8 mouse cellular contexts compared by ENCODE assay signal in genomic region chr2:119619002-119619401, GRCm38 (mm10). TPM values are rescaled to one million over a fixed set of nuclear protein-coding genes. Genes with fewer than 3 reads are reported as not detected.
A peak's percentile ranks its signal among the peaks of the same experiment; 100 is the strongest.
DNase-seq lines count a peak whose midpoint lies in the region; ATAC-seq and TF ChIP-seq lines count a peak whose summit lies in the region.
"Not testable (repeated sequence)": the region's sequence is repeated elsewhere in the genome, so short reads cannot be mapped to it uniquely, and the experiment has no call there.

No protein-coding gene starts in this region.

- TF ChIP-seq CTCF in bone marrow, adult 2 months (IDR thresholded peaks at IDR 0.05; ENCODE audit: control insufficient read depth, insufficient read depth, low read length); left cerebral cortex, adult 2 months (IDR thresholded peaks at IDR 0.05): not testable (repeated sequence)

- H3K4me3 ChIP-seq in bone marrow, adult 2 months (replicated peaks; ENCODE audit: control insufficient read depth, low read depth, low read length), result peak overlapping the region; percentile 78
- peak overlapping the region; percentile 90 for H3K4me3 ChIP-seq in erythroblast, embryonic 14.5 days (replicated peaks)
- peak overlapping the region; percentile 91 for H3K4me3 ChIP-seq in heart, embryonic 11.5 days (ENCODE audit: low read depth, low read length)
- peak overlapping the region; percentile 55 for H3K4me3 ChIP-seq in hindbrain, embryonic 16.5 days (ENCODE audit: low read length)
- H3K4me3 ChIP-seq in left cerebral cortex, adult 2 months, result peak overlapping the region; percentile 76
- peak overlapping the region; percentile 86 for H3K4me3 ChIP-seq in liver, embryonic 16.5 days (ENCODE audit: low read depth, low read length)
- H3K4me3 ChIP-seq in midbrain, embryonic 14.5 days (replicated peaks; ENCODE audit: low read depth, low read length), result peak overlapping the region; percentile 64
- H3K4me3 ChIP-seq in stomach, embryonic 14.5 days (ENCODE audit: low read depth, low read length), result peak overlapping the region; percentile 82

- under 1% methylated on average over 6 of the region's 6 CpGs for WGBS in bone marrow, adult 2 months
- WGBS in heart, embryonic 11.5 days (ENCODE audit: insufficient replicate concordance), result 13% methylated on average over 6 of the region's 6 CpGs
- WGBS in hindbrain, embryonic 16.5 days, result 10% methylated on average over 6 of the region's 6 CpGs
- WGBS in liver, embryonic 16.5 days (ENCODE audit: insufficient replicate concordance), result 2% methylated on average over 6 of the region's 6 CpGs
- WGBS in midbrain, embryonic 14.5 days, result 7% methylated on average over 6 of the region's 6 CpGs
- 14% methylated on average over 6 of the region's 6 CpGs for WGBS in stomach, embryonic 14.5 days

- H3K4me2 ChIP-seq in heart, embryonic 11.5 days, result peak overlapping the region; percentile 72
- peak overlapping the region; percentile 97 for H3K4me2 ChIP-seq in hindbrain, embryonic 16.5 days (ENCODE audit: low read length)
- peak overlapping the region; percentile 74 for H3K4me2 ChIP-seq in liver, embryonic 16.5 days (ENCODE audit: low read depth, low read length)
- H3K4me2 ChIP-seq in midbrain, embryonic 14.5 days (ENCODE audit: low read length), result peak overlapping the region; percentile 95
- H3K4me2 ChIP-seq in stomach, embryonic 14.5 days (replicated peaks; ENCODE audit: low read depth, low read length), result peak overlapping the region; percentile 62

- peaks cover 66% of the 10 kb centered on the region for H3K36me3 ChIP-seq in erythroblast, embryonic 14.5 days (ENCODE audit: control insufficient read depth)
- not testable (repeated sequence) for H3K36me3 ChIP-seq in heart, embryonic 11.5 days (ENCODE audit: control insufficient read depth, insufficient read depth, low read length); hindbrain, embryonic 16.5 days (ENCODE audit: control insufficient read depth, insufficient read depth, low read length); midbrain, embryonic 14.5 days (ENCODE audit: control insufficient read depth, insufficient read depth, low read length); stomach, embryonic 14.5 days (ENCODE audit: control insufficient read depth, insufficient read depth, low read length)
- H3K36me3 ChIP-seq in liver, embryonic 16.5 days (ENCODE audit: control insufficient read depth, insufficient read depth), result peaks cover 20% of the 10 kb centered on the region

- intact Hi-C loops in left cerebral cortex, adult 2 months (cut with DNase I), result not testable (repeated sequence)

- H3K27ac ChIP-seq in bone marrow, adult 2 months (ENCODE audit: control insufficient read depth, insufficient read depth, low read depth, low read length, poor library complexity); hindbrain, embryonic 16.5 days (ENCODE audit: low read depth, low read length); left cerebral cortex, adult 2 months; midbrain, embryonic 14.5 days (replicated peaks; ENCODE audit: low read depth, low read length); stomach, embryonic 14.5 days (ENCODE audit: low read length): not testable (repeated sequence)
- H3K27ac ChIP-seq in heart, embryonic 11.5 days (ENCODE audit: low read depth, low read length), result peak overlapping the region; percentile 69
- peak overlapping the region; percentile 81 for H3K27ac ChIP-seq in liver, embryonic 16.5 days (ENCODE audit: low read length)

- TF ChIP-seq POLR2A in bone marrow, adult 2 months (IDR thresholded peaks at IDR 0.05; ENCODE audit: borderline replicate concordance, control insufficient read depth, low read depth, low read length), result not testable (repeated sequence)

- ATAC-seq in heart, embryonic 11.5 days (replicated peaks; ENCODE audit: insufficient number of reproducible peaks, low FRiP score, low TSS enrichment); hindbrain, embryonic 16.5 days; liver, embryonic 16.5 days (ENCODE audit: low read depth); midbrain, embryonic 14.5 days (ENCODE audit: low FRiP score, low TSS enrichment); stomach, embryonic 14.5 days (ENCODE audit: insufficient number of reproducible peaks, insufficient read depth, low FRiP score, low read depth): not testable (repeated sequence)

- not testable (repeated sequence) for H3K4me1 ChIP-seq in bone marrow, adult 2 months (ENCODE audit: control insufficient read depth, insufficient read depth, low read length); hindbrain, embryonic 16.5 days (ENCODE audit: control insufficient read depth, insufficient read depth, low read depth, low read length)
- H3K4me1 ChIP-seq in erythroblast, embryonic 14.5 days (ENCODE audit: control insufficient read depth), result peaks cover 44% of the 10 kb centered on the region
- peaks cover 15% of the 10 kb centered on the region for H3K4me1 ChIP-seq in heart, embryonic 11.5 days (ENCODE audit: control insufficient read depth, insufficient read depth, low read length)
- peaks cover 19% of the 10 kb centered on the region for H3K4me1 ChIP-seq in liver, embryonic 16.5 days (ENCODE audit: control insufficient read depth, low read depth, low read length)
- H3K4me1 ChIP-seq in midbrain, embryonic 14.5 days (ENCODE audit: control insufficient read depth, insufficient read depth, low read length), result peaks cover 10% of the 10 kb centered on the region; the same call in 1 of the 2 replicates
- H3K4me1 ChIP-seq in stomach, embryonic 14.5 days (ENCODE audit: control insufficient read depth, insufficient read depth, low read length), result peaks cover 20% of the 10 kb centered on the region; the same call in 1 of the 2 replicates

- peak overlapping the region; percentile 68 for H3K9ac ChIP-seq in heart, embryonic 11.5 days (ENCODE audit: low read depth, low read length)
- peak overlapping the region; percentile 7; the same call in 1 of the 2 replicates for H3K9ac ChIP-seq in hindbrain, embryonic 16.5 days (ENCODE audit: low read depth, low read length)
- H3K9ac ChIP-seq in liver, embryonic 16.5 days (ENCODE audit: low read depth, low read length), result peak overlapping the region; percentile 78
- H3K9ac ChIP-seq in midbrain, embryonic 14.5 days (replicated peaks; ENCODE audit: low read length), result not testable (repeated sequence)
- H3K9ac ChIP-seq in stomach, embryonic 14.5 days (replicated peaks; ENCODE audit: low read depth, low read length), result peak overlapping the region; percentile 25; the same call in 1 of the 2 replicates

- H3K27me3 ChIP-seq in erythroblast, embryonic 14.5 days (ENCODE audit: control insufficient read depth); heart, embryonic 11.5 days (ENCODE audit: control insufficient read depth, insufficient read depth, low read length); hindbrain, embryonic 16.5 days (replicated peaks; ENCODE audit: control insufficient read depth, insufficient read depth, low read length); liver, embryonic 16.5 days (ENCODE audit: control insufficient read depth, insufficient read depth, low read depth, low read length); midbrain, embryonic 14.5 days (ENCODE audit: control insufficient read depth, insufficient read depth, low read length); stomach, embryonic 14.5 days (ENCODE audit: control insufficient read depth, insufficient read depth, low read length): not testable (repeated sequence)

- not testable (repeated sequence) for H3K9me3 ChIP-seq in erythroblast, embryonic 14.5 days (ENCODE audit: control insufficient read depth, low read length); heart, embryonic 11.5 days (replicated peaks; ENCODE audit: control insufficient read depth, low read length); hindbrain, embryonic 16.5 days (ENCODE audit: control insufficient read depth, low read length); liver, embryonic 16.5 days (replicated peaks; ENCODE audit: control insufficient read depth, low read length); midbrain, embryonic 14.5 days (ENCODE audit: control insufficient read depth, low read length); stomach, embryonic 14.5 days (ENCODE audit: control insufficient read depth, low read depth, low read length)

- DNase-seq in left cerebral cortex, adult 2 months (ENCODE audit: extremely low spot score in 1 of 2, low spot score in 2 of 2); midbrain, embryonic 14.5 days: not testable (repeated sequence)

RNA-seq across cellular contexts. Expression of gene Oip5, which starts 0.7 kb away (rescaled TPM):
- polyA plus RNA-seq in bone marrow, adult 2 months (2011; ENCODE audit: insufficient read depth, insufficient read length, low replicate concordance, missing spikeins), result 13.0 and 22.2 TPM in 2 replicates
- 3.6 and 6.2 TPM in 2 replicates for polyA plus RNA-seq in erythroblast, embryonic 14.5 days (2012)
- polyA plus RNA-seq in heart, embryonic 11.5 days (2014; fragmentation: Nextera tagmentation; extraction: Ambion mirVana), result 22.9 and 25.5 TPM in 2 replicates
- polyA plus RNA-seq in hindbrain, embryonic 16.5 days (2015; fragmentation: Nextera tagmentation; extraction: Ambion mirVana), result 5.4 and 6.1 TPM in 2 replicates
- 1 to 10 TPM in 1 of 2 experiments, under 1 TPM in 1; 0.86 to 1.0 TPM for total RNA-seq in left cerebral cortex, adult 2 months (2021)
- polyA plus RNA-seq in liver, embryonic 16.5 days (2015; fragmentation: Nextera tagmentation; extraction: Ambion mirVana), result 36.1 and 41.4 TPM in 2 replicates
- polyA plus RNA-seq in midbrain, embryonic 14.5 days (2014; fragmentation: Nextera tagmentation; extraction: Ambion mirVana), result 4.2 and 6.2 TPM in 2 replicates
- 26.7 and 27.1 TPM in 2 replicates for polyA plus RNA-seq in stomach, embryonic 14.5 days (2014; fragmentation: Nextera tagmentation; extraction: Ambion mirVana)

RNA-seq across cellular contexts. Expression of gene Nusap1, which starts 0.9 kb away (rescaled TPM):
- 62.0 and 65.0 TPM in 2 replicates for polyA plus RNA-seq in bone marrow, adult 2 months (2011; ENCODE audit: insufficient read depth, insufficient read length, low replicate concordance, missing spikeins)
- 1.8 and 1.9 TPM in 2 replicates for polyA plus RNA-seq in erythroblast, embryonic 14.5 days (2012)
- polyA plus RNA-seq in heart, embryonic 11.5 days (2014; fragmentation: Nextera tagmentation; extraction: Ambion mirVana), result 56.4 and 57.3 TPM in 2 replicates
- polyA plus RNA-seq in hindbrain, embryonic 16.5 days (2015; fragmentation: Nextera tagmentation; extraction: Ambion mirVana), result 13.0 and 16.1 TPM in 2 replicates
- under 1 TPM; 0.26 to 0.29 TPM for total RNA-seq in left cerebral cortex, adult 2 months (2021)
- polyA plus RNA-seq in liver, embryonic 16.5 days (2015; fragmentation: Nextera tagmentation; extraction: Ambion mirVana), result 101 and 110 TPM in 2 replicates
- polyA plus RNA-seq in midbrain, embryonic 14.5 days (2014; fragmentation: Nextera tagmentation; extraction: Ambion mirVana), result 11.0 and 19.4 TPM in 2 replicates
- polyA plus RNA-seq in stomach, embryonic 14.5 days (2014; fragmentation: Nextera tagmentation; extraction: Ambion mirVana), result 73.0 and 73.2 TPM in 2 replicates

RNA-seq across cellular contexts. Expression of gene Ndufaf1, which starts 43.6 kb away (rescaled TPM):
- 5.3 and 7.8 TPM in 2 replicates for polyA plus RNA-seq in bone marrow, adult 2 months (2011; ENCODE audit: insufficient read depth, insufficient read length, low replicate concordance, missing spikeins)
- 0.16 and 0.62 TPM in 2 replicates for polyA plus RNA-seq in erythroblast, embryonic 14.5 days (2012)
- 54.5 and 64.1 TPM in 2 replicates for polyA plus RNA-seq in heart, embryonic 11.5 days (2014; fragmentation: Nextera tagmentation; extraction: Ambion mirVana)
- 41.9 and 44.9 TPM in 2 replicates for polyA plus RNA-seq in hindbrain, embryonic 16.5 days (2015; fragmentation: Nextera tagmentation; extraction: Ambion mirVana)
- total RNA-seq in left cerebral cortex, adult 2 months (2021), result 10 to 100 TPM; 32.5 to 35.5 TPM
- polyA plus RNA-seq in liver, embryonic 16.5 days (2015; fragmentation: Nextera tagmentation; extraction: Ambion mirVana), result 28.2 and 29.5 TPM in 2 replicates
- 34.4 and 35.0 TPM in 2 replicates for polyA plus RNA-seq in midbrain, embryonic 14.5 days (2014; fragmentation: Nextera tagmentation; extraction: Ambion mirVana)
- polyA plus RNA-seq in stomach, embryonic 14.5 days (2014; fragmentation: Nextera tagmentation; extraction: Ambion mirVana), result 39.5 and 42.4 TPM in 2 replicates

RNA-seq across cellular contexts. Expression of gene Rtf1, which starts 55.9 kb away (rescaled TPM):
- 14.6 and 18.3 TPM in 2 replicates for polyA plus RNA-seq in bone marrow, adult 2 months (2011; ENCODE audit: insufficient read depth, insufficient read length, low replicate concordance, missing spikeins)
- polyA plus RNA-seq in erythroblast, embryonic 14.5 days (2012), result 5.3 and 5.8 TPM in 2 replicates
- polyA plus RNA-seq in heart, embryonic 11.5 days (2014; fragmentation: Nextera tagmentation; extraction: Ambion mirVana), result 20.3 and 24.0 TPM in 2 replicates
- 44.7 and 45.1 TPM in 2 replicates for polyA plus RNA-seq in hindbrain, embryonic 16.5 days (2015; fragmentation: Nextera tagmentation; extraction: Ambion mirVana)
- 10 to 100 TPM; 61.4 to 62.5 TPM for total RNA-seq in left cerebral cortex, adult 2 months (2021)
- polyA plus RNA-seq in liver, embryonic 16.5 days (2015; fragmentation: Nextera tagmentation; extraction: Ambion mirVana), result 10.6 and 13.2 TPM in 2 replicates
- 46.2 and 59.4 TPM in 2 replicates for polyA plus RNA-seq in midbrain, embryonic 14.5 days (2014; fragmentation: Nextera tagmentation; extraction: Ambion mirVana)
- polyA plus RNA-seq in stomach, embryonic 14.5 days (2014; fragmentation: Nextera tagmentation; extraction: Ambion mirVana), result 39.0 and 39.8 TPM in 2 replicates
